Mouse (Mus musculus): ENCODE data around the gene Nbeal2.
A peak's percentile ranks its signal among the peaks of the same experiment; 100 is the strongest.

The Nbeal2 gene

DNA sequence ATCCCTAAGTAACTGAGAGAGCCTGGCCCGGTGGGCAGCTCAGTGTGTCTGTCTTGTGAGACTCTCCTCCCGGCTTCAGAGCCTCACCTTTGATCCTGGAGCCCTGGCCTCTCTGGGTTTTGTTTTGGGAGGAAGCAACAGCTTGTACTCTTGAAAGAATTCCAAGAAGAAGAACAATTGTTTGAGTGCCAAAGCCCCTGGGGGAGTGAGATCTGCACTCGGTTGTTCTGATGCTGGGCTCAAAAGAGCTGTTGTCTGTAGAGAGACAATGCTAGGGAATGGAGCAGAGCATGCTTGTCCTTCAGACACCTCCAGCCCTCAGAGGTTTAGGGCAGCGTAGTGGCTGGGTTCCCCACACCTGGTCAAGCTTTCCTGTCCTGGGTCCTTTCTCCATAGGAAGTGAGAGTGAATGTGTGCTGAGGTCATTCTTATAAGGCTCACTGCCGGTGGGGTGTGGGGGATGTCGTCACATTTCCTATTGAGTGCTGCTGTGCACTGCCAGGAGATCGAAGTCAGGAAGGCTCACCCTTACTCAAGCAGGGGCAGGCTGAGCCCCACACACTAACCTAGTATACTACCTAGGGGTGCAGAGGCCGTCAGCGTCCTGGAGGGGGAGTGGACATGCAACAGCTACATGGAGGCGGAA is 19.3 kb upstream of the Nbeal2 start:
- DNase-seq = peak in 1 of 2 experiments; percentile 55

DNA sequence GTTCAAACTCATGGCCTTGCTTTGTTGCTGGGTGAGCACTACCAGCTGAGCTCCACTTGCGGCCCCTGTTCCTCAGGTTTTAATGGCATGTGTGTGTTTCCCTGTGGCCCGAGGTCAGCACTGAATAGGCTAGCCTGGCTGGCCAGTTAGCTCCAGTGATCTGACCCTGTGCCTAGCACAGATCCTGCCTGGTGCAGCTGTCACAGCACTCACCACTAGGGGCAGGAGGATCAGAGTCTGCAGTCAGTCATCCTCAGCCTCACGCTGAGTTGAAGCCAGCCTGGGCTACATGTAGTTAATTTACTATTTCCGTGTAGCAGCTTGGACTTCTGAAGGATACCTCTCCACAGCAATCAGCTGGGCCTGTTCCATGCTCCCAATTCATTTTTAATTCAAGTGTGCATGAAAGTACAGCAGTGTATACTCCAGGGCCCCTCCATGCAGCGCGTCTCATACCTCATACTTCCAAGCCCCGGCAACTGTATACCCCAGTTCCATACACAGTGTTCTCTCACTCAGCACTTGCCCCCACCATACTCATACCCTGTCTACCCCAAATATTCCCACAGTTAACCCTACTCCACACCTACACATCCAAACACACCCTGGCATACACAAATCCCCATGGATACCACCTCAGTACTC is 18.6 kb upstream of the Nbeal2 start:
- peak; percentile 55 to 64 for DNase-seq

DNA sequence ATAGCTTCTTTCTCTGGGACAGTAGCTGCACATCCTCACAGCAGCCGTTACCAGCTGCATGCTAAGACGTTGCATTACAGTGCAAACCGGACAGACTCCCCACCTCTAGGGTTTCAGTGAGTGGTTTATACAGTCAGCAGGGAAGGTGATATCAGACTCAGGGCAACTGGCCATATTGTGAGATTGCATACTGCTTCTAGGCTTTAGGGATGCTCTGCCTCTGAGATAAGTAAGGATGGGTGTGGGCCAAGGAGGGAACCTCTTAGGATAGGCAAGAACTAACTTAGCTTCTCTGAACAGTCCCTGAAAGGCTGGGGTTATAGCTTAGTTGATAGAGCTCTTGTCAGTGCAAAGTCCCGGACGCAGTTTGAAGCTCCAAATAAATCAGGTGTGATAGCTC is 15.8 kb upstream of the Nbeal2 start:
- no peak for DNase-seq

DNA sequence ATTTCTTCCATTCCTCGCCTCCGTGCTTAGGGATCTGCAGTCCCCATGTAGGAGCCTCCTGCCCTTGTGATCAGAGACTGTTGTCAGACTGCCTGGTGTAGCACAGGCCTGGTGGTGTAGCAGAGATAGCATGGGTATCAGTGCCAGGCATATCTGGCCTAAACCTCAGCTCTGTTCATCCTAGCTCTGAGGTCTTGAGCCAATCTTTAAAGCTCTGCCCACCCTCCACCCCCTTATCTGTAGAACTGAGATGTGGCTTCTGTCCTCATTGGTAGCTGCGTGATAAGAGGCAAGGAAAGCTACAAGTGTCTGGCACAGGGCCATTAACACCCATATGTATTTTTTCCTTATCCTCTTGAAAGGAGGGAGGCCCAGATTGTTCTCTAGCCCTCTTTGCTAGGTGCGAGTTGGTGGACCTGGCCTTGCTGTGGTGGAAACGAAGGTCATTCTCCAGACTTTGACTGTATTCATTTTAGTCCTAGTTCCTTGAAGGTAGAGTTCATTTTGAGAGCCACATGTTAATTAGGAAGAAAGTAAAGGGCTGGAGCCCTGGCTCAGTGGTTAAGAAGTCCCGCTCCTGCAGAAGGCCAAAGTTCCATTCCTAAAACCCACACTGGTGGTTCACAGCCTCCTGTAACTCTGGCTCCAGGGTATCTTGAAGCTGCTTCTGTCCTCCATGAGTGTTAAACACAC is 14.8 kb upstream of the Nbeal2 start:
- DNase-seq = no peak

DNA sequence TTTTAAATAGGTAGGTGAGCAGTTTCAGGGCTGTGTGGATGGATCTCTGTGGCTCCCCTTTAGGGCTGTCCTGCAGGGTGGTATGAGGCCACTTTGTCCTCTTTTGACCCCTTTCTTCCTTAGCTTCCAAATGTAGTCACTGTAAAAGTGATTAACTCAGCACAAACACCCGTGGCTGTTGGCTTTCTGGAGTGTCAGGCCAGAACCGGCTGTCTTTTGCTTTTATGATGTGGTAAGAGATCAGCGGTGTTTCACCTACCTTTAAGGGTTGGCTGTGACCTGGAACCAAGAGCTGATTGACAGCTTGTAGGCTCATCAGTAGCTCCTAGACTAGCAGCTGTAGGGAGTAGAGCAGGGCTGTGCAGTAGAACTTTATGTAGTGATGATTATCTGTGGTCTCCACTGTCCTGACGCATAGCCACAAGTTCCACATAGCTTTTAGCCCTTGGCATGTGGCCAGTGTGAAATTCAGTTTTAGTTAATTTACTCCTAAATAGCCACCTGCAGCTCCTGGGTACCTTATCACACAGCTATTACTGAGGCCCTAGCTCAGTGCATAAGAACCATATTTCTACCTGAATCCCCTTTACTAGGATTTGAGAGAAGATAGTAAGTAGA is 13.4 kb upstream of the Nbeal2 start:
- no peak for DNase-seq

DNA sequence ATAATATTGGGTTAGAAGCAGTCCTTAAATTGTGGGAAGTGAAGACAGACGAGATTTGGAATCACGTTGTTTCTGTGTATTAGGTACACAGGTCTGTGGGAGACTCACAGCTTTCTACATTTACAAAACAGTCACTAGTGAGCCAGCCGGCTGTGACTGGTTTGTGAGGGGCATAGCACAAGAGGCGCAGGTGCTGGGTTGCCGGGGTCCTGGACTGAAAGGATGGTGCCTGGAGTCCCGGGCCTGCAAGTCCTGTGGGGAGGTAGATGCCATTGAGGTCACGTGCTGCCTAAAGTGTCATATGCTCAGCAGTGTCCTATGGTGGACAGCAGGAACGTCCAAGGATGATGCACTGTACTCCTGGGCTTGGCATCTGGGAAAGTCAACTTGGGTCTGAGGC is 12.4 kb upstream of the Nbeal2 start:
- no peak for DNase-seq

DNA sequence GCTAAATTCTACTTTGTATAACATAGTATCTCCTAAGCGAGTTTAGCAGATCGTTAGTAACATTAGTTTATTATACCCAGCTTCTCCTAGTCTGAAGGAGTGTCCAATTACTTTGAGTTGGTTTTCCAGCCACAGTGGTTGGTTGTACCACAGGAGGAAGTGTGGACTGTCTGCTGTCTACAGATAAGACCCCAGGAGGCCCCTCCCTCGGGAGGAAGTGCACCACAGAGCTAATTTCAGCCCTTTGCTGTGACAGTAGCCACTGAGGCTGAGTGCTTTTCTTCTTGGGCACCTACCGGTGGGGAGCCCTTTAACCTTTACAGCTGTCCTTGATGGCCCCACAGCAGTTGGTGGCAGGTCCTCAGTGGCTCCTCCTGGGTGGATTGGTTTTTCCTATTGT is 12.0 kb upstream of the Nbeal2 start:
- no peak for DNase-seq

DNA sequence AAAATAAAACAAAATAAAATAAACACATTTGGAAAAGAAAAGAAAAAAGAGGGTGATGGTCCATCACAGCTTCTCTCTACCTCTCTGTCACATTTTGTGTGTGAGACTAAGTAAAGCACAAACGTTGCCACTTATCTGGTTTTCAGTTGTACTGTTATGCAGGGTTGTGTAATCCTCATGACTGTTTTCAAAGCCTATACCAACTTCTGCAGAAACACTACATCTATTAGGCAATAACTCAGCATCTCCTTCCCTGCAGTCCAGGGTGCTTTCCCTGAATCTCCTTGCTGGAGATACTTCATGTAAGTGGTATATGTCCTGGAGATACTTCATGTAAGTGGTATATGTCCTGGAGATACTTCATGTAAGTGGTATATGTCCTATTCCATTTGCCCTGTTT is 8.9 kb upstream of the Nbeal2 start:
- DNase-seq = no peak

DNA sequence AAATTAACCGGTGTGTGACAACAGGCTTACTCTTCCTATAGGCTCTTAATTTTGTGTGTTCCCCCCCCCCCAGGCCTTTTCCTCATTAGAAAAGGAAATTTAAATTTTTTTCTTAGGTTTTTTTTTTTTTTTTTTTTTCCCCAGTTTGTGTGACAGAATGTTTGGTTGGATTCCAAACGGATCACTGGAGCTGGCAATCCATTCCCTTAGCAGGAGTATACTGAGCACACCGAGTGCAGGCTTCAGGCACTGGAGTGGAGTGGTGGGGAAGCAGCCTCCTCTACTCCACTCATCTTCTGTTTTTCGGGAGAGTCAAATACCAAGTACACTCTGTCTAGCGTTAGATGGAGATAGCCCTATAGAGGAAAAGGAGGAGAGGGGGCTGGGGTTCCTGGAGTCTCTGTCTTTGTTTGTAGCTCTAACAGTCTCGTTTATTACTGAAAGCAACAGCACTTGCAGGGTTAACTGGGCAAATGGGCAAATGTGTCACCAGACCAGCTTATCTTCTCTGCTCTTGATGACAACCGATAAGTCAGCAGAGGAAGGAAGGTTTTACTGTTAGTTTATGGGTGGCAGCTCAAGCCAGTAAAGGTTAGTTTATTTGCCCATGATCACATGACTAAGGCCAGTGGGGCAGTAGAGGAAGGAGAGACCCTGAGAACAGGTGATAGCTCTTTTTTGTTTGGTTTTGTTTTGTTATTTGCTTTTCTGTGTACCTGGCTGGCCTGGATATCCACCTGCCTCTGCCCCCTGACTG is 7.1 kb upstream of the Nbeal2 start:
- no peak for DNase-seq

DNA sequence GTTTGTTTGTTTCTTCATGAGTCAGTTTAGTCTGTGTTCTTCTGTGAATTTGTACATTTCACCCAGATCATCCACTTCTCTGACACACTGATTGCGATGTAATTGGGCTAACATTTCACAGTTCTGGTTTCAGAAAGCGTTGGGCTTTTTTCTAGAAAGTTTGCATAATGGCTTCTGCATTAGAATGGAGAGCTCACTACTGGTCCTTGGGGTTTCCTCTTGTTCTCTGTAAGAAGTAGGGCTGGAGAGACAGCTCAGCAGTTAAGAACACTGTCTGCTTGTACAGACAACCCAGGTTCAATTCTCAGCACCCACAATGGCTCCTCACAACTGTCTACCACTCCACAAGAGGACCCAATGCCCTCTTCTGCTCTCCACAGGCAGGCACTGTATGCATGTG is 6.2 kb upstream of the Nbeal2 start:
- DNase-seq = no peak

DNA sequence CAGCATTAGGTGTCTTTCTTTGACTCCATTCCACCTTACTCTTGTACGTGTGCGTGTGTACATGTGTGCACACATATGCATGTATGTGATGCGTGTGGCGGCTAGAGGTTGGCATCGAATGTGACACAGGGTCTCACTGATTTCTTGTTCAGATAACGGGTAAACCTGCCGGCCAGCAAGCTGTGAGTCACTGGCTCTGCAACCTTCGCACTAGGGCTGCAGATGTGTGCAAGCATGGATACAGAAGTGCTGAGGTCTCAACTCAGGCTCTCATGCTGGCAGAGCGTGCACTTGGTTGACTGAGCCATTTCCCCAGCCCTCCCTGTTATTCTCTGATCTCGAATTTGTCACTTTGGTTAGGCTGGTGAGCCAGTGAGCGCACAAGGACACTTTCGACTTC is 5.6 kb upstream of the Nbeal2 start:
- DNase-seq = no peak

DNA sequence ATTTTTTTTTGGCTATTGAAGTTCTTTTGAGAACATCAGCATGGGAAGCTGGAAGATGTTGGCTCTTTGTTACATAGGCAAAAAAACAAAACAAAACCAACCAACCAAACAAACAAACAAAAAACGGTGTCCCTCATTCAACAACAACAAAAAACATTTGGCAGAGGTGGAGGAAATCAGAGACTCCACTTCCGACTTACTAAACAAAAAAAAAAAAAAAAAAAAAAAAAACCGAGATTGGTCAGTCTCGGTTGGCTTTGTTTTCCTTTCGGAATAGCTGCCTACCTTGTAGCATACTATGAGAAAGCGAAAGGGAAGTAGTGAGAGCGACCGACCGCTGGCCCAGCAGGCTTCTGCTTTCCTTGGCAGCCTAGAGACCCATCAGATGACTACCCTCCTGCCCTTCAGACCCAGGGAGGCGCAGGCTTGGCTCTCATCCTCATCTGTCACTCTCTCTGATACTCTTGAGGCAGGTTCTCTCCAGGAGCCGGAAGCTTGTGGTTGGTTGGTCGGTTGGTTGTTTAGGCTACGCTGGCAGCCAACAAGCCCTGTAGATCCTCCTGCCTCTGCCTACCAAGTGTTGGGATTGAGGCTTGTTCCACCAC is 3.6 kb upstream of the Nbeal2 start:
- no peak for DNase-seq

DNA sequence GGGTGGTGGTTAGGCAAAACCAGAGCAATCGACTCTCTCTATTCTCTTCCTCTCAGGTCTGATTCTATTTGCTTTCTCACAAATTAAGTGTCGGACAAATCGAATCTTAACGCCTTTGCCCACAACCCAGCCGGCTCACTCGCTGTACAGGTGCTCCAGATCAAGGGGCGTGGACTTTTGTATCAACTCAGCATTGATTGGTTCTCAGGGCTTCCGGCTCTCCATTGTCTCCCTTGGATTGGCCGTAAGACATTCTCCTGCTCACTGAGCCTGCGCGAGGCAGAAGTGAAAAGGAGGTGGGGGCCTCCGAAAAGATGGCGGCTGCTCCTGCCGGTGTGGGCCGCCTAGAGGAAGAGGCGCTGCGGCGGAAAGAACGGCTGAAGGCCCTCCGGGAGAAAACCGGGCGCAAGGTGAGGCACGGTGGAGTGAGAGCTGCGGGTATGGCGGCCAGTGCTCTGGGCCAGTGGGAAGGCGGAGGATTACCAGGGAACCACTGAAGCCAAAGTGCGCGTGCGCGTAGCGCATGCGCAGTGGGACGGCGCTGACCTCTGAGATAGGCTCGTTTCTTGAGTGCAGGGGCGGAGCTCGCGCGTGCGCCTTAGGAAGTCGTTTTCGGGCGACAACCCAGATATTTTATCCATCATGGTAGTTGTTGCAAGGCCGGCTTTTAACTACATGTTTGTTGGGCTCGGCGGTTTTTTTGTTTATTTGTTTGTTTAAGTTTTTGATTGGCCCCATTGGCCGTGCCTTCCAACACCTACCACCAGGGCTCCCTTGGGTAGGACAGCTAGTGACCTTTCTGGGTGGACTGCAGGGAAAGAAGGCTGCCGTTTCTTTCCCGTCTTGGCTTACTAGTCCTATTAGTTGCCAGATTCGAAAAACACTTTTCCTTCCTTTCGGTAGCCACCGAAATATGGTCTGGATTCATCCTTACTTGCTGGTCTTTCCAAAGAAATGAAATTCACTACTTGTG is 2.6 kb upstream of the Nbeal2 start, which contains the start of gene Ccdc12:
Ccdc12 (plus strand) TSS at position 255 of the 973 bp plus-strand sequence.
- DNase-seq = peak; percentile 95 to 98

DNA sequence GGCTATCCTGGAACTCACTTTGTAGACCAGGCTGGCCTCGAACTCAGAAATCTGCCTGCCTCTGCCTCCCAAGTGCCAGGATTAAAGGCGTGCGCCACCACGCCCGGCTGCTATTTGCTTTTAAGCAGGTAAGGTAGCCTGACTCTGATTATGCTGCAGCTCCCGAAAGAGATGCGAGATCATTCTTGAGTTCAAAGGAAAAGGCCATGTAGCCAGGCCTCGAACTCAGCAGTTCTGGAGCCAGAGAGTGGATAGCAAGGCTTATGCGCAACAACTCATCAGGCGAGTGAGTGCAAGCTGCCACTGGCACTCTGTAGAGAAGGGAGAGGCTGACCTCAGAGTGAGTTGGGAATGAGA is 1.7 kb upstream of the Nbeal2 start:
- no peak for DNase-seq

DNA sequence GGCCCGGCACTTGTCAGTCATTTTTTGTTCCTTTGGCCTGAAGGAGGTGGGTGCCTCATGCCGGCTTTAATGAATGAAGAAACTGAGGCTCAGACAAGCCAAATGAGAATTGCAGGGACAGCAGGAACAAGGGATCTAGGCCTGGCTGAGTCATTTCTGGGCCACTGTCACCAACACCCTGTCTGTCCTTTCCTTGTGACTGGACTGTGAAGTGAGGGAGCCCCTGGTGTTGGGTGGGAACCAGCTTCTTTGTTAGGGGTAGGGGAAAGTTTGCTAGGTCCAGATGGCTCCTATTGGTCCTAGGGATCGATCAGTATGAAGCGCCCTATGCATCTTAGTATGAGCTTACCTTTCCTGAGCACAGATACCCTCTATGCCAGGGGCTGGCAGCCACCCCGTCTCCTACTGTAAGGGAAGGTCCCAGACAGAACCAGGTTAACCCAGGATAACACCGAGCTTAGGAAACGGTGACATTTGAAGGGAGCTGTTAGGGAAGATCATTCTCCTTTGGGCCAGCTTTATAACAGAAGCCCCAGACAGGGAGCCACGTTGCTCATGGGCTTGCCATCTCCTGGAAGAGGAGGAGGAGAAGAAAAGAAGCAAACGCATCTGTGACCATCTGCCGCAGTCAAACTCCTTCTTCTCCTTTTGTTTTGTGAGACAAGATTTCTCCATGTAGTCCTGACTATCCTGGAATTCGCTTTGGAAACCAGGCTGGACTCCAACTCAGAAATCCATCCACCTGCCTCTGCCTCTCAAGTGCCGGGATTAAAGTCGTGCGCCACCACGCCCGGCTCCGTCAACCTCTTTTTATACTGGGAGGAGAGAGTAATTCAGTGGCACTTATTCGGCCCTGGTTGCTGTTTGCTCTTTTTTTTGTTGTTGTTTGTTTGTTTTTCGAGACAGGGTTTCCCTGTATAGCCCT is 1.0 kb upstream of the Nbeal2 start:
- no peak for DNase-seq

DNA sequence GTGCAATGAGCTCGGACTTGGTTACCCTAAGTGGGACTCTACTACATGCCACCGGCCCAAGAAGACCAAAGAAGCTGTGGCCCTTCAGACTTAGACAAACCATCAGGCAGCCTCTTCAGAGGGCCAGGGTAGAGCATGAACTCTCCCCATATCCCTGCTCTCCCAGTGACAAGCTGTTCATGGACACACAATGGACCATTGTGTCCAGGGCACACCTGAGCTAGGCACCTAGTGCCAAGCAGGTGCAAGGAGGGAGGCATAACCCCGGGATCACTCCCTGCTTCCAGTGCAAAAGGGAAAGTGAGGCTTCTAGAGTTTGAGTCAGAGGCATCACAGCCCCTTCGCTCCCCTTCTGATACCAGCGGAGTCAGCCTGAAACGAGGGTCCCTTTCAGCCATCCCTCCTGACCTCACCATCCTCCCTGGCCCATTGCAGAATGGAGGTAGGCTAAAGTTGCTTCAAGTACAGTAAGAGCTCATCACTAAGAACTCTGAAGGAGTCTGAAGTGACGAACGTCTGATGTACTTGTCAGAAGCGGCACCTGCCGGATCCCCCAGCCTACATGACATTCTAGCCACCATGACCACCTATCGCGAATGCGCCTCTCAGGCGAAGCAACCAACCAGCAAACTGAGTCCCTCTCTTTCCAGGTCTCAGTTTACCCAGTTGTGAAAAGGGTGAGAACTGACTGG is 852 bp downstream of the Nbeal2 start:
- DNase-seq = no peak

DNA sequence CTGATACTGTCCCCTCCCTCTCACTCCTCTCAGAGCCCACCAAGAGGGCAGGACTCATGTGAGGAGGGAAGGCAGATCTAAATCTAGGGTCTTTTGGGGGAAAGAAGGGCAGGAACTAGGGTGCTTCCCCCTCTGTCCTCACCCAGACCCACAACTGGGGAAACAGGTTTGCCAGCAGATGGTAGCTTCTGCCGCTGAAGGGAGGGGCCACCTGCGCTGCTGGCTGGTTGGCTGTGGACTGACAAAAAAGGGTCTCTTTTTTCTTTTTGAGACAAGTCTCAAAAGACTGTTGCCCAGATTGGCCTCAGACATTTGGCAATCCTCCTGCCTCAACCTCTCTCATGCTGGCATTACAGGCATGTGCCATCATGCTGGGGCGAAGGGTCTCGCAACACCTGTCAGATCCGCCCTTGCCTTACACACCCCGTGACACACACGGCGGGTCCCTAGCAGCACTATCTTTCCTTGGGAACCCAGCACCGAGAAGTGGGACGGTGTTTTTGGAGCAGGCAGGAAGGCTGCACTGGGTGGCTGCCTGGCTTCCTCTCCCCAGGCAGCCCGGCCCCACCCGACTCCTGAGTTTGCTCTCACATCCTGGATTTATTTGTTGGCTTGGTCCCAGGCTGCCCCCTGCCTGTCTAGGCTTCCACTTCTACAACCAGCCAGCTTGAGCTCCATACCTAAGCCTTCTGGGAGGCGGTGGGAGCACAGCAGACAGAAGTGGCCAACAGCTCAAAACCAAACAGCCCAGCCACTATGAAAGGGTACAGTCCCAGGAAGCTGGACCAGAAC is 1.8 kb downstream of the Nbeal2 start:
- DNase-seq = no peak

DNA sequence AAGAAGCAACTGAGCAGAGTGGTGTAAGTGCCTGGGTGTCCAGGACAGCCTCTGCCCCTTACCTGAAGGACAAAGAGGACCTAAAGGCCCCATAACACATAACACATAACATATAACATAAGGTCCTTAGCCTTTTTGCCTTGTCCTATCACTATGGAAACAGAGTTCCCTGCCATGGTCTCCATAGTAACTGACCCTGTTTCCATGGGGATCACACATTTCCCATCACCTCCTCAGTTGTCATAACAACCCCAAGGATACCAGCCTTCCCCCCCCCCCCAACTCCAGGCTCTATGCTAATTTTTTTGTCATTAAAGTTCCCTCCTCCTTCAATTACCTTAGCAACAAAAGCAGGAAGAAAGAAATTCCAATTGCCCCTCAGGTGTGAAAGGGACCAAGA is 4.2 kb downstream of the Nbeal2 start:
- no peak for DNase-seq

DNA sequence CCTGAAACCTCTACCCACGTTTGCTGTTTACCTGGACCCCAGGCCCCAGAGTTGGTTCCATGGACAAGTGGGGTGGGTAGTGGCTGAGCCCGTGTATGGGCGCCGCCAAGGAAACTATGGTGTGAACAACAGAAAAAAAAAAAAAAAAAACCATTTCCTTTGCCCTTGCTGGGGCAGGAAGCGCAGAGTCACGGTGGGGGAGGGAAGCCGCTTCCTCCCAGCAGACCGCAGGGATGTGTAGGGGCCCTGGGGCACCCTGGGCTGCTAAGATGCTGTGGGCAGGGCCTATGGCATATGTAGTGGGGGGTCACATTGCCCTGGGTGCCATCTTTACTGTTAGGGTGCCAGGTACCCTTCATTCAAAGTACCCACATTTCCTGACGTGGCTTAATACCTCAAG is 8.7 kb downstream of the Nbeal2 start:
- DNase-seq = no peak
